Mouse (Mus musculus): ENCODE results near the gene Cd164l2. TPM values are rescaled to one million over a fixed set of nuclear protein-coding genes. Genes with fewer than 3 reads are reported as not detected.
A peak's percentile ranks its signal among the peaks of the same experiment; 100 is the strongest.

Cd164l2 gene
- polyA plus RNA-seq, 1 experiment from 2014 or later: 3.8 TPM

DNA sequence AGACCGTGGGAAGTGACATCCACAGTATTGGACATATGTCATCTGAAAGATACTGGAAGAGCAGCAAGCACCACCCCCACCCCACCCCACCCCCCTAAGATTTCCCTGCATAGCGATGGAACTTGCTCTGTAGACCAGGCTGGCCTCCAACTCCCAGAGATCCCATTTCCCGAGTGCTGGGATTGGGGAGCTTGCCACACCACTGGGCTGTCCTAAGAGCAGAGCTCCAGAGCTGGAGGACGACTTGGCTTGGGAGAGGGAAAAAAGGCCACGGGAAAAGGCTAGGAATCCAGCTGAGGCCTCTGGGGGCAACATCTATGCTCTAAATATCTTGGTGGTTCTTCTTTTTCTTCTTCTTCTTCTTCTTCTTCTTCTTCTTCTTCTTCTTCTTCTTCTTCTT, 22.8 kb downstream of the Cd164l2 start:
- Histone ChIP-seq H3K4me3 (ENCODE audit: low read depth, low read length) (no peak overlapping the region), H3K27me3 (replicated peaks; ENCODE audit: control insufficient read depth, insufficient read depth, low read length) (peaks cover 1% of the 10 kb centered on the region; the same call in 1 of the 2 replicates), H3K4me1 (ENCODE audit: control insufficient read depth, insufficient read depth, low read length) (no peaks in the 10 kb centered on the region), H3K27ac (replicated peaks; ENCODE audit: low read depth, low read length) (no peak overlapping the region), H3K4me2 (ENCODE audit: low read depth, low read length) (no peak overlapping the region), H3K36me3 (ENCODE audit: control insufficient read depth, insufficient read depth, low read length) (no peaks in the 10 kb centered on the region), H3K9ac (ENCODE audit: low read depth, low read length) (no peak overlapping the region), H3K9me3 (ENCODE audit: control insufficient read depth, low read length) (no peaks in the 10 kb centered on the region)
- DNase-seq (ENCODE audit: low spot score): no peak
- WGBS: 56% methylated on average over 5 of the region's 5 CpGs
- no peak for ATAC-seq (ENCODE audit: low read depth)

DNA sequence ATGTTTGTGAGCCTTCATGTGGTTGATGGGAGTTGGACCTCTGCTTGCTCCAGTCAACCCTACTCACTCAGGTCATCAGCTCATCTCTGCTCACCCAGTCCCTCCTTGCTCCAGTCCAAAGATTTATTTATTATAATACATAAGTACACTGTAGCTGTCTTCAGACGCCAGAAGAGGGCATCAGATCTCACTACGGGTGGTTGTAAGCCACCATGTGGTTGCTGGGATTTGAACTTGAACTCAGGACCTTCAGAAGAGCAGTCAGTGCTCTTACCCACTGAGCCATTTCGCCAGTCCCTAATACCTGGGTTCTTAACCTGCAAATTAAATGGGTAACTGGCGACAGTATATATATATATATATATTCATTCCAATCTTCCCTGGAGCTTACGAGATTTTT, 23.5 kb downstream of the Cd164l2 start:
- ATAC-seq (ENCODE audit: low read depth): no peak

DNA sequence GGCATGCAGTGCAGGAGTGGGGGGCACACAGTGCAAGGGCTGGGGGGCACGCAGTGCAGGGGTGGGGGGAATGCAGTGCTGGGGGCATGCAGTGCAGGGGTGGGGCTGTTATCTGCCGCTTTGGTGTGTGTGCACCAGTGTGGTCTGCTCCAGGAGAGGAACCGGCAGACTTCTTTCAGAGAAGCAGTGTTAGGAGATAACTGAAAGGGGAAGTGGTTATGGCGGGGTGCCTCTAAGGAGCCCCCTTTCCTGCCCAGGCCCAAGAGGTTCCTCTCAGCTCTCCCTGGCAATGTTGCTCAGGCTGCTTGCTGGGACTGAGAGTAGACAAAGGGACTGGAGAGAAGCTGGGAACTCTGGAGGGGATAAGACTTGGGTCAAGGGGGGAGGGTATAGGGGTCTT, 26.0 kb downstream of the Cd164l2 start:
- no peaks in the 10 kb centered on the region for H3K36me3 ChIP-seq (ENCODE audit: control insufficient read depth, insufficient read depth, low read length)
- no peak overlapping the region for H3K27ac ChIP-seq (replicated peaks; ENCODE audit: low read depth, low read length)
- no peak overlapping the region for H3K4me3 ChIP-seq (ENCODE audit: low read depth, low read length)
- H3K27me3 ChIP-seq (replicated peaks; ENCODE audit: control insufficient read depth, insufficient read depth, low read length): peaks cover 17% of the 10 kb centered on the region
- peaks cover 10% of the 10 kb centered on the region for H3K4me1 ChIP-seq (ENCODE audit: control insufficient read depth, insufficient read depth, low read length)
- ATAC-seq (ENCODE audit: low read depth): no peak
- 67% methylated on average over 4 of the region's 4 CpGs for WGBS
- no peak overlapping the region for H3K4me2 ChIP-seq (ENCODE audit: low read depth, low read length)
- H3K9me3 ChIP-seq (ENCODE audit: control insufficient read depth, low read length): no peaks in the 10 kb centered on the region
- no peak for DNase-seq (ENCODE audit: low spot score)
- no peak overlapping the region for H3K9ac ChIP-seq (ENCODE audit: low read depth, low read length)

More for the DNA sequence above, 23.5 kb downstream of the Cd164l2 start:
- Histone ChIP-seq H3K36me3 (ENCODE audit: control insufficient read depth, insufficient read depth, low read length) (no peaks in the 10 kb centered on the region), H3K9me3 (ENCODE audit: control insufficient read depth, low read length) (no peaks in the 10 kb centered on the region), H3K4me3 (ENCODE audit: low read depth, low read length) (no peak overlapping the region), H3K9ac (ENCODE audit: low read depth, low read length) (no peak overlapping the region), H3K27me3 (replicated peaks; ENCODE audit: control insufficient read depth, insufficient read depth, low read length) (peaks cover 5% of the 10 kb centered on the region; the same call in 1 of the 2 replicates), H3K4me2 (ENCODE audit: low read depth, low read length) (no peak overlapping the region), H3K4me1 (ENCODE audit: control insufficient read depth, insufficient read depth, low read length) (peaks cover 2% of the 10 kb centered on the region), H3K27ac (replicated peaks; ENCODE audit: low read depth, low read length) (no peak overlapping the region)
- no peak for DNase-seq (ENCODE audit: low spot score)
- 79% methylated on average over 5 of the region's 5 CpGs for WGBS

DNA sequence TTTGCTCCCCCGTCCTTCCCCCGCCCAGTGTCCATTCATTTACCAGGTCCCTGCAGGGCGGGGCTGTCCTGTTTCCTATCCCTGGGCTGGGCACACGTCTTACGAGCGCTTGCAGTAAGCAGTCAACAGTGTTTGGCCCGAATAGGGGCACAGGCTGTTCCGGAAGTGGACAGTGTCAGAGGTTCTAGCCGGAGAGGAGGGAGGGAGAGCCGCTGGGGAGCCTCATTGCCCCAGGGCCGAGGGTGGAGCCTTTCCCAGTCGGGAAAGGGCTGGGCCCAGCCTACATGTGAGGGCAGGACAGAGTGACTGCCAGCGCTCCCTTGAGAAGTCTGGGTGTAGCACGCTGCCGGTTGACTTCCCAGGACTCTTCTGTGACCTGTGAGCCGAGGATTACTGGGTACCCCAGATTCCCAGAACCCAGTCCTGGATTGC, 28.6 kb downstream of the Cd164l2 start, which contains the start of gene Map3k6:
Gene Map3k6, plus strand, starts transcription at position 329 of the 432 bp plus-strand sequence.
- WGBS: 9% methylated on average over 16 of the region's 16 CpGs
- peak within 1 kb of the TSS; percentile 67; the same call in 1 of the 2 replicates for H3K27ac ChIP-seq (replicated peaks; ENCODE audit: low read depth, low read length)
- peak; percentile 43 for DNase-seq (ENCODE audit: low spot score)
- peak within 1 kb of the TSS; percentile 66 for H3K4me3 ChIP-seq (ENCODE audit: low read depth, low read length)
- peaks cover 10% of the 10 kb centered on the region for H3K4me1 ChIP-seq (ENCODE audit: control insufficient read depth, insufficient read depth, low read length)
- peak; percentile 24; the same call in 1 of the 2 replicates for ATAC-seq (ENCODE audit: low read depth)
- H3K27me3 ChIP-seq (replicated peaks; ENCODE audit: control insufficient read depth, insufficient read depth, low read length): peaks cover 29% of the 10 kb centered on the region
- H3K4me2 ChIP-seq (ENCODE audit: low read depth, low read length): peak within 1 kb of the TSS; percentile 94
- no peaks in the 10 kb centered on the region for H3K36me3 ChIP-seq (ENCODE audit: control insufficient read depth, insufficient read depth, low read length)
- H3K9ac ChIP-seq (ENCODE audit: low read depth, low read length): peak within 1 kb of the TSS; percentile 79
- H3K9me3 ChIP-seq (ENCODE audit: control insufficient read depth, low read length): no peaks in the 10 kb centered on the region

DNA sequence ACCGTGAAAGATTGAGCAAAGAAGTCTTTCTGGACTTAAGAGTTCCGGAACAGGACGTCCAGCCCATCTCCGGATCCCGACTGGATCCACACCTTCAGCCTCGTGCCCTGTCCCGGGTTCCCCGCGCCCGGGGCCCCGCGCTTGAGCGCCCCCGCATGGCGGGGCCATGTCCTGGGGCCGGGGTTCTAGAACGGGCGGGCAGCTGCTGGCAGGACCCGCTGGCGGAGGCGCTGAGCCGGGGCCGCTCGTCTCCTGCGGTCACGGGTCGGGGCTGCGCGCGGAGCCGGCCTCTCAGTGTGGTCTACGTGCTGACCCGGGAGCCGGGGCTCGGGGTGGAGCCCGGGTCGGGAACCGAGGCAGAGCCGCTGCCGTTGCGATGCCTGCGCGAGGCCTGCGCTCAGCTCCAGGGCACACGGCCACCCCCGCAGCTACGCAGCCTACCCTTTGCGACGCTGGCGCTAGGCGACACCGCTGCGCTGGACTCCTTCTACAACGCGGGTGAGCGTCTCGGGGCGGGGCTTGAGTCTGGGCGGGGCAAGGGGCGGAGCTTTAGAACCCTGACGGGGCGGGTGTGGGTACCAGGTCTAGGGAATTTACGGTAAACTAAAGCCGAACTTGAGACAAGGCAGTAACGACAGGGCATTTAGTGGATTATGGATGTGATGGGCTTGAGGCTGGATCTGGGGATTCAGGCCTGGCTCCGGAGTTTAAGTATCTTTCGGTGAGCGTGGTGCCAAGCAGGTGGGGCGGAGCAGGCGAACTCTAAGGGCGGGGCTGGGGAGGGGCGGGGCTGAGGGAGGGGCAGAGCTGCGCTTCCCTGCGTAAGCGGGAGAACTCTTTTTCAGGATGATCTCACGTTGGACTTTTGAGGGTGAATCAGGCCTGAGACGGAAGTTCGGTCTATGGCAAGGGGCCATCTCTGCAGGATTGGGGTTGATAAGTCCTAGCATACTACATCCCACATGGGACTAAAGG, 29.3 kb downstream of the Cd164l2 start:
- DNase-seq (ENCODE audit: low spot score): peak; percentile 93
- Histone ChIP-seq H3K9me3 (ENCODE audit: control insufficient read depth, low read length) (no peaks in the 10 kb centered on the region), H3K27ac (replicated peaks; ENCODE audit: low read depth, low read length) (peak overlapping the region; percentile 67; the same call in 1 of the 2 replicates), H3K36me3 (ENCODE audit: control insufficient read depth, insufficient read depth, low read length) (no peaks in the 10 kb centered on the region), H3K27me3 (replicated peaks; ENCODE audit: control insufficient read depth, insufficient read depth, low read length) (peaks cover 33% of the 10 kb centered on the region), H3K4me2 (ENCODE audit: low read depth, low read length) (peak overlapping the region; percentile 94), H3K4me1 (ENCODE audit: control insufficient read depth, insufficient read depth, low read length) (peaks cover 10% of the 10 kb centered on the region), H3K9ac (ENCODE audit: low read depth, low read length) (peak overlapping the region; percentile 79), H3K4me3 (ENCODE audit: low read depth, low read length) (peak overlapping the region; percentile 66)
- ATAC-seq (ENCODE audit: low read depth): peak; percentile 95
- WGBS: 1% methylated on average over 51 of the region's 78 CpGs

DNA sequence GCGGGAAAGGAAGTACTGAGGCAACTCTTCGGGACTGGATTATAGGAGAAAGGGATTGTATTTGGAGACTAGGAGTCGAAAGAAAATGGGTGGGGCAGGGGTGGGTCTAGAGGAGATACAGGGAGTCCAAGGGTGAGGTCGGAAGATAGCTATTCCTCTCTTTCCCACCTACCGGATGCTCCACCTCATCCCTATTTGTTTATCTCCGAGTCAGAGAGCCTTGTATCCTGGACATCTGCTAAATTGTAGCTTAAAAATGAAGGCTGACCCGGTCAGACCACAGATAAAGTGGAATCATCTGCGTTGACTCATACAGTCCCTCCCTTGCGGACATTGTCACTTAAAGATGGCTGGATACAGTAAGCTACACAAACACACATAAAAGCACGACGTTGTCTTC, 30.0 kb downstream of the Cd164l2 start:
- ATAC-seq (ENCODE audit: low read depth) (no peak), DNase-seq (ENCODE audit: low spot score) (no peak)
- Histone ChIP-seq H3K4me1 (ENCODE audit: control insufficient read depth, insufficient read depth, low read length) (peaks cover 10% of the 10 kb centered on the region), H3K9me3 (ENCODE audit: control insufficient read depth, low read length) (no peaks in the 10 kb centered on the region), H3K4me2 (ENCODE audit: low read depth, low read length) (peak overlapping the region; percentile 94), H3K4me3 (ENCODE audit: low read depth, low read length) (peak overlapping the region; percentile 66), H3K9ac (ENCODE audit: low read depth, low read length) (no peak overlapping the region; the same call in 1 of the 2 replicates), H3K36me3 (ENCODE audit: control insufficient read depth, insufficient read depth, low read length) (no peaks in the 10 kb centered on the region), H3K27me3 (replicated peaks; ENCODE audit: control insufficient read depth, insufficient read depth, low read length) (peaks cover 38% of the 10 kb centered on the region), H3K27ac (replicated peaks; ENCODE audit: low read depth, low read length) (no peak overlapping the region)
- WGBS: 33% methylated on average over 11 of the region's 11 CpGs

DNA sequence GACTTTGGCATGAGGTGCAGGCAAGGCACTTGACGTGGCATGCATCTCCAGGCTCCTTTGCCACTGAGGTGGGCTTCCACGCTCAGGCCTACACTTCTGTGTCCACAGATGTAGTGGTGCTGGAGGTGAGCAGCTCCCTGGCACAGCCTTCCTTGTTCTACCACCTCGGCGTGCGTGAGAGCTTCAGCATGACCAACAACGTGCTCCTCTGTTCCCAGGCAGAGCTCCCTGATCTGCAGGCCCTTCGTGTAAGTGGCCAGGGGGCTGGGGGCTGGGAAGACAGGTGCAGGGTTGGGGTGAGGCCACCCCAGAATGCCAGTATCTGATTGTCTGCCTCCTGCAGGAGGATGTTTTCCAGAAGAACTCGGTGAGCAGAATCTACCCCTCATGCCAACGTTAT, 30.8 kb downstream of the Cd164l2 start:
- 53% methylated on average over 9 of the region's 9 CpGs for WGBS
- ATAC-seq (ENCODE audit: low read depth): no peak
- peaks cover 41% of the 10 kb centered on the region for H3K27me3 ChIP-seq (replicated peaks; ENCODE audit: control insufficient read depth, insufficient read depth, low read length)

DNA sequence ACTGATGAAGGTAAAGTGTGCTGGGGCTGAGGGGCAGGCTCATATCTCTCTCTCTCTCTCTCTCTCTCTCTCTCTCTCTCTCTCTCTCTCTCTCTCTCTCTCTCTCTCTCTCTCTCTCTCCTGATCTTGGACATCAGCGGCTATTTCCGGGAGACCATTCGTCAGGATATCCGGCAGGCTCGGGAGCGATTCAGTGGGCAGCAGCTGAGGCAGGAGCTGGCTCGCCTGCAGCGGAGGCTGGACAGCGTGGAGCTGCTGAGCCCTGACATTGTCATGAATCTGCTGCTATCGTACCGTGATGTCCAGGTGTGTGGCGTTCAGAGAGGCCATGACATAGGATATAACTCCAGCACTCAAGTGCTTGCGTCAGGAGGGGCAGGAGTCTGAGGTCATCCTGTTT, 31.6 kb downstream of the Cd164l2 start:
- Histone ChIP-seq H3K4me2 (ENCODE audit: low read depth, low read length) (no peak overlapping the region), H3K27me3 (replicated peaks; ENCODE audit: control insufficient read depth, insufficient read depth, low read length) (peaks cover 49% of the 10 kb centered on the region), H3K4me3 (ENCODE audit: low read depth, low read length) (no peak overlapping the region), H3K4me1 (ENCODE audit: control insufficient read depth, insufficient read depth, low read length) (peaks cover 10% of the 10 kb centered on the region), H3K9me3 (ENCODE audit: control insufficient read depth, low read length) (no peaks in the 10 kb centered on the region), H3K9ac (ENCODE audit: low read depth, low read length) (no peak overlapping the region), H3K27ac (replicated peaks; ENCODE audit: low read depth, low read length) (no peak overlapping the region), H3K36me3 (ENCODE audit: control insufficient read depth, insufficient read depth, low read length) (no peaks in the 10 kb centered on the region)
- DNase-seq (ENCODE audit: low spot score) (no peak), ATAC-seq (ENCODE audit: low read depth) (no peak)
- 46% methylated on average over 13 of the region's 13 CpGs for WGBS

More for the DNA sequence above, 30.8 kb downstream of the Cd164l2 start:
- Histone ChIP-seq H3K9ac (ENCODE audit: low read depth, low read length) (no peak overlapping the region), H3K4me1 (ENCODE audit: control insufficient read depth, insufficient read depth, low read length) (peaks cover 10% of the 10 kb centered on the region), H3K36me3 (ENCODE audit: control insufficient read depth, insufficient read depth, low read length) (no peaks in the 10 kb centered on the region), H3K4me3 (ENCODE audit: low read depth, low read length) (no peak overlapping the region), H3K4me2 (ENCODE audit: low read depth, low read length) (no peak overlapping the region), H3K9me3 (ENCODE audit: control insufficient read depth, low read length) (no peaks in the 10 kb centered on the region), H3K27ac (replicated peaks; ENCODE audit: low read depth, low read length) (no peak overlapping the region)
- DNase-seq (ENCODE audit: low spot score): no peak
